Mouse (Mus musculus): ENCODE measurements around the gene Gnpat. TPM values are rescaled to one million over a fixed set of nuclear protein-coding genes. Genes with fewer than 3 reads are reported as not detected.

Gnpat gene
- polyA plus RNA-seq, 1 experiment from 2014 or later, result 156 TPM

- Histone ChIP-seq H3K4me3 (no peak overlapping the region), H3K36me3 (peaks cover 91% of the 10 kb centered on the region), H3K27ac (replicated peaks) (no peak overlapping the region), H3K9me3 (replicated peaks) (peaks cover 13% of the 10 kb centered on the region; the same call in 1 of the 2 replicates), H3K27me3 (ENCODE audit: low read depth, poor library complexity, severe bottlenecking) (no peaks in the 10 kb centered on the region), H3K4me1 (no peaks in the 10 kb centered on the region)
- no peak for DNase-seq (ENCODE audit: low spot score)
- WGBS, result 91% methylated on average over 5 of the region's 5 CpGs
These were observed 25.6 kb downstream of the Gnpat start for GRCm38 (mm10) chr8:124888385-124888784.

DNA sequence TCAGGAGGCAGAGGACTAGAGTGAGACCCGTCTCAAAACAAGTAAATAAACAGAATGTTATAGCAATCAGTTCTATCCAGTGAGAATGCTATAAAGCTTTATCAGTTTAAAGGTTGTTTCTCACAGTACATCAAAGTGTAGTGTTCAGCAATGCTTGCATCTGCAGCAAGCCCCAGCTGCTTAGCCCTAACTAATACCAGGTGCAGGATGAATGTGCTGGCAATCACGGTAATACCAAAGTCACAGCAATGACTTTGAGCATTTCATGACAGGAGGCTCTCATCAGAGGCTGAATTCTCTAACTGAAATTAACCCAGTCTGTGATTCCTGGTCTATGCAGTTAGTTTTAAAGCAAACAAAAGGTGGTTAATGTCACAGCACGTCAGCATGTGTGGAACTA lies 29.8 kb downstream of the Gnpat start:
- 77% methylated on average over 3 of the region's 3 CpGs for WGBS
- no peak for DNase-seq (ENCODE audit: low spot score)
- Histone ChIP-seq H3K4me1 (peaks cover 21% of the 10 kb centered on the region), H3K36me3 (peaks cover 76% of the 10 kb centered on the region), H3K27ac (replicated peaks) (no peak overlapping the region), H3K4me3 (no peak overlapping the region), H3K9me3 (replicated peaks) (peaks cover 10% of the 10 kb centered on the region; the same call in 1 of the 2 replicates), H3K27me3 (ENCODE audit: low read depth, poor library complexity, severe bottlenecking) (no peaks in the 10 kb centered on the region)

DNA sequence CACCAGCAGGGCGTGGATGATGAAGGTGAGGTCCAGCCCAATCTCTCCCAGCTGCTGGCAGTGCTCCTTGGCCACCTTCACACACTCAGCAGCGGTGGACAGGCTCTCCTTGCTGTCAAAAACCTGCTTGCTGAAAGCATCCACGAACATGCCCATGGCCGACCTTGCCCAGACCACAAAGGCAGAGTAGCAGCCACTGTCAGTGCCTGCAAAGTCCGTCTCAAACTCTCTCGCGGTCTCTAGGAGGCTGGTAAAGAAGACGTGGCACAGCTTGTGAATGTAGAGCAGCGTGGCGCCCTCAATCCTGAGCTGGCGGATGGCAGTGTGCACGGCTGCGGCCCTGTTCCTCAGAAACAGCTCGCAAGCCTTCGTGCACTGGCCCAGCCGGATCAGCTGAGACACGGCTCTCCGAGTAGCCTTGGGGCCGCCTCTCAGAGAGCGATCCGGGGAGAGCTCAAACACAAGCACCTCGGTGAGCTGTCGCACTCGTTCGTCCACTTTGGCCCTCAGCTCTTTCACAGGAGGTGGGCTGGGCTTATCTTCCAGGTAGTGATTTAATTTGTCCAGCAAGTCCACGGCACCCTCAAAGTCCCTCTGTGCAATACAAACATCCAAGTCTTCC lies 33.3 kb downstream of the Gnpat start:
- peaks cover 60% of the 10 kb centered on the region for H3K36me3 ChIP-seq
- peaks cover 34% of the 10 kb centered on the region for H3K4me1 ChIP-seq
- DNase-seq (ENCODE audit: low spot score), result peak; percentile 14
- H3K27ac ChIP-seq (replicated peaks), result 0 out of 2 replicates have a peak overlapping the region, but pooled peaks have one; percentile 86
- H3K9me3 ChIP-seq (replicated peaks), result no peaks in the 10 kb centered on the region
- H3K4me3 ChIP-seq, result peak overlapping the region; percentile 97
- H3K27me3 ChIP-seq (ENCODE audit: low read depth, poor library complexity, severe bottlenecking), result no peaks in the 10 kb centered on the region
- WGBS, result 90% methylated on average over 26 of the region's 26 CpGs

- Histone ChIP-seq H3K36me3 (peaks cover 60% of the 10 kb centered on the region), H3K9me3 (replicated peaks) (no peaks in the 10 kb centered on the region), H3K27ac (replicated peaks) (peak overlapping the region; percentile 86), H3K27me3 (ENCODE audit: low read depth, poor library complexity, severe bottlenecking) (no peaks in the 10 kb centered on the region), H3K4me3 (peak overlapping the region; percentile 97), H3K4me1 (peaks cover 34% of the 10 kb centered on the region)
- DNase-seq (ENCODE audit: low spot score), result peak; percentile 75
- WGBS, result 1% methylated on average over 60 of the region's 60 CpGs
These were observed 34.0 kb downstream of the Gnpat start for GRCm38 (mm10) chr8:124896632-124897385.

- peak; percentile 98 for DNase-seq (ENCODE audit: low spot score)
- under 1% methylated on average over 114 of the region's 114 CpGs for WGBS
- Histone ChIP-seq H3K27me3 (ENCODE audit: low read depth, poor library complexity, severe bottlenecking) (no peaks in the 10 kb centered on the region), H3K9me3 (replicated peaks) (no peaks in the 10 kb centered on the region), H3K36me3 (peaks cover 66% of the 10 kb centered on the region), H3K27ac (replicated peaks) (peak within 1 kb of the TSS; percentile 86), H3K4me1 (peaks cover 34% of the 10 kb centered on the region), H3K4me3 (peak within 1 kb of the TSS; percentile 97)
These were observed 34.8 kb downstream of the Gnpat start, which contains the start of the genes Exoc8 and Sprtn for GRCm38 (mm10) chr8:124897386-124898250. Gene Exoc8, minus strand, starts transcription at chr8:124897705. Gene Sprtn, plus strand, starts transcription at chr8:124897886.

- peaks cover 34% of the 10 kb centered on the region for H3K4me1 ChIP-seq
- WGBS, result 9% methylated on average over 31 of the region's 31 CpGs
- no peak for DNase-seq (ENCODE audit: low spot score)
These were observed 35.5 kb downstream of the Gnpat start for GRCm38 (mm10) chr8:124898251-124898905.

DNA sequence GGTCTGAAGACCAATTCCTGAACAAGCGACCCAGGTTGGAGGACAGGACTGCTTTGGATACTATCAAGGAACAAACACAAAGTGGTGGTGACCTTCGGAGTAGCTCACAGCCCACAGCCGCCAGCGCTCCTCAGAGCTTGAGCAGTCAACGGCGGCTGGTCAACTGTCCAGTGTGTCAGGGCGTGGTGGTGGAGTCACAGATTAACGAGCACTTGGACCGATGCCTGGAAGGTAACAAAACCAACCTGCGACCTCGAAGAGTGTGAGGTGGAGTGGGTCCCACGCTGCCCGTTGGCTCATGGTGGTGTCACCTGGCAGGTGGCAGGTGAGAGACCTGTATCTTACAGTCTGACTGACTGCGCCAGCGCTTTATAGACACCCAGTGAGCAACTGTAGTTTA lies 40.4 kb downstream of the Gnpat start:
- no peak overlapping the region for H3K27ac ChIP-seq (replicated peaks)
- WGBS, result 96% methylated on average over 15 of the region's 15 CpGs
- peaks cover 86% of the 10 kb centered on the region for H3K36me3 ChIP-seq

More at GRCm38 (mm10) chr8:124898251-124898905, 35.5 kb downstream of the Gnpat start:
- H3K4me3 ChIP-seq, result peak overlapping the region; percentile 97
- no peaks in the 10 kb centered on the region for H3K27me3 ChIP-seq (ENCODE audit: low read depth, poor library complexity, severe bottlenecking)
- peak overlapping the region; percentile 86 for H3K27ac ChIP-seq (replicated peaks)
- peaks cover 68% of the 10 kb centered on the region for H3K36me3 ChIP-seq
- H3K9me3 ChIP-seq (replicated peaks), result no peaks in the 10 kb centered on the region

GRCm38 (mm10) chr8:124905482-124905881 lies 42.6 kb downstream of the Gnpat start:
- Histone ChIP-seq H3K4me1 (no peaks in the 10 kb centered on the region), H3K36me3 (peaks cover 96% of the 10 kb centered on the region), H3K4me3 (no peak overlapping the region), H3K27ac (replicated peaks) (no peak overlapping the region), H3K9me3 (replicated peaks) (no peaks in the 10 kb centered on the region), H3K27me3 (ENCODE audit: low read depth, poor library complexity, severe bottlenecking) (no peaks in the 10 kb centered on the region)
- no peak for DNase-seq (ENCODE audit: low spot score)
- WGBS, result 89% methylated on average over 2 of the region's 2 CpGs

More for the DNA sequence above, 40.4 kb downstream of the Gnpat start:
- no peaks in the 10 kb centered on the region for H3K9me3 ChIP-seq (replicated peaks)
- H3K4me1 ChIP-seq, result peaks cover 11% of the 10 kb centered on the region
- no peak for DNase-seq (ENCODE audit: low spot score)
- H3K27me3 ChIP-seq (ENCODE audit: low read depth, poor library complexity, severe bottlenecking), result no peaks in the 10 kb centered on the region
- no peak overlapping the region for H3K4me3 ChIP-seq

- Histone ChIP-seq H3K9me3 (replicated peaks) (no peaks in the 10 kb centered on the region), H3K4me3 (no peak overlapping the region), H3K36me3 (peaks cover 100% of the 10 kb centered on the region), H3K4me1 (0 out of 2 replicates have a peak, but pooled peaks cover 6% of the 10 kb centered on the region), H3K27ac (replicated peaks) (no peak overlapping the region), H3K27me3 (ENCODE audit: low read depth, poor library complexity, severe bottlenecking) (no peaks in the 10 kb centered on the region)
- DNase-seq (ENCODE audit: low spot score), result no peak
- 97% methylated on average over 16 of the region's 16 CpGs for WGBS
These were observed 47.1 kb downstream of the Gnpat start for GRCm38 (mm10) chr8:124909936-124910335.

DNA sequence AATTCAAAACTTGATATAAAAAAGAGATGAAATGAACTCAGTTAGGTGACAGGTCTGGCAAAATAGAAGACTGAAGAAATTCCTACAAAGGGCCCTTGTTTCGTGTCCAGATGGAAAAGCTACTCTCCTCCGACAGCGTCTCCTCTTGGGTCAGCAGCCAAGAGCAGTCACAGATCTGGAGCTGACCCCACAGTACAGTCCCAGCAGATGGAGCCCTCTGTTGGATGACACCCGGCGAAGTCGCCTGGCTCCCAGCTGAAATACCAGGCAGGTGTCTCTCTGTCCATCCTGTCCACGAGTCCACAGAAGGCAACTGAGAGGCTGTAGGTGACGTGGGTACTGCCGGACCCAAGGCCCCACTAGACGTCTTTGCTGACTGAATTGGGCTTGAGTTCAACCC lies 47.5 kb downstream of the Gnpat start:
- H3K36me3 ChIP-seq, result peaks cover 100% of the 10 kb centered on the region
- WGBS, result 91% methylated on average over 10 of the region's 10 CpGs
- no peak overlapping the region for H3K27ac ChIP-seq (replicated peaks)

GRCm38 (mm10) chr8:124911938-124912872 lies 49.4 kb downstream of the Gnpat start:
- no peaks in the 10 kb centered on the region for H3K27me3 ChIP-seq (ENCODE audit: low read depth, poor library complexity, severe bottlenecking)
- WGBS, result 83% methylated on average over 17 of the region's 17 CpGs
- no peak overlapping the region for H3K27ac ChIP-seq (replicated peaks)
- no peak for DNase-seq (ENCODE audit: low spot score)
- H3K4me1 ChIP-seq, result 0 out of 2 replicates have a peak, but pooled peaks cover 6% of the 10 kb centered on the region
- no peaks in the 10 kb centered on the region for H3K9me3 ChIP-seq (replicated peaks)
- H3K36me3 ChIP-seq, result peaks cover 90% of the 10 kb centered on the region
- H3K4me3 ChIP-seq, result no peak overlapping the region

More for the DNA sequence above, 47.5 kb downstream of the Gnpat start:
- Histone ChIP-seq H3K4me1 (0 out of 2 replicates have a peak, but pooled peaks cover 6% of the 10 kb centered on the region), H3K4me3 (no peak overlapping the region), H3K27me3 (ENCODE audit: low read depth, poor library complexity, severe bottlenecking) (no peaks in the 10 kb centered on the region), H3K9me3 (replicated peaks) (no peaks in the 10 kb centered on the region)
- DNase-seq (ENCODE audit: low spot score), result no peak
